8 mouse cellular contexts compared by ENCODE assay signal in genomic region chr12:80197343-80197742, GRCm38 (mm10).
A peak's percentile ranks its signal among the peaks of the same experiment; 100 is the strongest.
DNase-seq lines count a peak whose midpoint lies in the region; ATAC-seq and TF ChIP-seq lines count a peak whose summit lies in the region.

No protein-coding gene starts in this region.

- TF ChIP-seq POLR2A in testis, adult 2 months (IDR thresholded peaks at IDR 0.05; ENCODE audit: control insufficient read depth, low read depth, low read length): no peak
- no peak for TF ChIP-seq POLR2A in cerebellum, adult 2 months (IDR thresholded peaks at IDR 0.05; ENCODE audit: borderline replicate concordance, insufficient read depth, low read length)

- WGBS in forebrain, postnatal 0 days: 74% methylated on average over 10 of the region's 10 CpGs
- 71% methylated on average over 10 of the region's 10 CpGs for WGBS in forebrain, embryonic 13.5 days
- WGBS in cerebellum, adult 2 months: 68% methylated on average over 10 of the region's 10 CpGs
- 74% methylated on average over 10 of the region's 10 CpGs for WGBS in lung, postnatal 0 days

- H3K27ac ChIP-seq in forebrain, postnatal 0 days (ENCODE audit: low read depth, low read length): no peak overlapping the region
- no peak overlapping the region for H3K27ac ChIP-seq in forebrain, embryonic 13.5 days
- H3K27ac ChIP-seq in testis, adult 2 months (ENCODE audit: control insufficient read depth, insufficient read depth, low read depth, low read length): no peak overlapping the region
- no peak overlapping the region for H3K27ac ChIP-seq in cerebellum, adult 2 months (ENCODE audit: insufficient read depth, low read length)
- no peak overlapping the region for H3K27ac ChIP-seq in lung, postnatal 0 days (ENCODE audit: low read length)

- no peak overlapping the region for H3K9ac ChIP-seq in forebrain, postnatal 0 days
- no peak overlapping the region for H3K9ac ChIP-seq in forebrain, embryonic 13.5 days
- no peak overlapping the region for H3K9ac ChIP-seq in lung, postnatal 0 days (replicated peaks; ENCODE audit: low read depth)

- peak; percentile 46 for DNase-seq in forebrain, postnatal 0 days
- no peak for DNase-seq in testis, postnatal 14 days (ENCODE audit: low spot score)
- DNase-seq in cerebellum, adult 2 months: peak; percentile 24 to 48
- DNase-seq in hindlimb bud, embryonic 11.5 days (ENCODE audit: extremely low spot score, low read depth, low spot score): peak; percentile 46
- peak; percentile 58 for DNase-seq in lung, postnatal 0 days (ENCODE audit: low spot score)
- DNase-seq in splenic B cell, adult 2 months (ENCODE audit: low read depth, low spot score): peak; percentile 77

- no peak for ATAC-seq in forebrain, postnatal 0 days
- ATAC-seq in forebrain, embryonic 13.5 days: no peak
- peak; percentile 28 for ATAC-seq in lung, postnatal 0 days

- no peaks in the 10 kb centered on the region for H3K27me3 ChIP-seq in forebrain, postnatal 0 days (ENCODE audit: insufficient read depth, low read length)
- no peaks in the 10 kb centered on the region for H3K27me3 ChIP-seq in forebrain, embryonic 13.5 days
- no peaks in the 10 kb centered on the region for H3K27me3 ChIP-seq in testis, adult 2 months (ENCODE audit: control insufficient read depth, insufficient read depth, low read length)
- H3K27me3 ChIP-seq in cerebellum, adult 2 months (ENCODE audit: control insufficient read depth, insufficient read depth, low read length): no peaks in the 10 kb centered on the region
- no peaks in the 10 kb centered on the region for H3K27me3 ChIP-seq in lung, postnatal 0 days (replicated peaks; ENCODE audit: insufficient read depth, low read length)
- no peaks in the 10 kb centered on the region for H3K27me3 ChIP-seq in splenic B cell, adult 2 months (ENCODE audit: control insufficient read depth, insufficient read depth, low read length, poor library complexity, severe bottlenecking)

- TF ChIP-seq CTCF in forebrain, postnatal 0 days (IDR thresholded peaks at IDR 0.05; ENCODE audit: low read depth): peak; percentile 74
- TF ChIP-seq CTCF in testis, adult 2 months (IDR thresholded peaks at IDR 0.05; ENCODE audit: control insufficient read depth, insufficient read depth, insufficient replicate concordance, low read depth, low read length): peak; percentile 86; the same call in 1 of the 2 replicates
- peak; percentile 78 for TF ChIP-seq CTCF in cerebellum, adult 2 months (IDR thresholded peaks at IDR 0.05; ENCODE audit: borderline replicate concordance, insufficient read depth, low read depth, low read length)
- TF ChIP-seq CTCF in lung, postnatal 0 days (IDR thresholded peaks at IDR 0.05): peak; percentile 85

- H3K4me2 ChIP-seq in forebrain, postnatal 0 days (ENCODE audit: low read depth): no peak overlapping the region
- H3K4me2 ChIP-seq in forebrain, embryonic 13.5 days: no peak overlapping the region
- no peak overlapping the region for H3K4me2 ChIP-seq in lung, postnatal 0 days (replicated peaks; ENCODE audit: low read depth, low read length)

- no peaks in the 10 kb centered on the region for H3K4me1 ChIP-seq in forebrain, postnatal 0 days (ENCODE audit: insufficient read depth)
- no peaks in the 10 kb centered on the region for H3K4me1 ChIP-seq in forebrain, embryonic 13.5 days
- no peaks in the 10 kb centered on the region for H3K4me1 ChIP-seq in testis, adult 2 months (ENCODE audit: control insufficient read depth, insufficient read depth, low read length)
- H3K4me1 ChIP-seq in cerebellum, adult 2 months (ENCODE audit: control insufficient read depth, insufficient read depth, low read length): no peaks in the 10 kb centered on the region
- H3K4me1 ChIP-seq in lung, postnatal 0 days (ENCODE audit: insufficient read depth, low read depth, low read length): no peaks in the 10 kb centered on the region

- no peak overlapping the region for H3K4me3 ChIP-seq in forebrain, postnatal 0 days (ENCODE audit: low read depth, low read length)
- no peak overlapping the region for H3K4me3 ChIP-seq in forebrain, embryonic 13.5 days
- no peak overlapping the region for H3K4me3 ChIP-seq in testis, adult 2 months (ENCODE audit: control insufficient read depth, low read depth, low read length)
- H3K4me3 ChIP-seq in cerebellum, adult 2 months (replicated peaks; ENCODE audit: insufficient read depth, low read depth, low read length): no peak overlapping the region
- H3K4me3 ChIP-seq in lung, postnatal 0 days (ENCODE audit: low read depth, low read length): no peak overlapping the region

- H3K9me3 ChIP-seq in forebrain, postnatal 0 days (ENCODE audit: low read length): no peaks in the 10 kb centered on the region
- no peaks in the 10 kb centered on the region for H3K9me3 ChIP-seq in forebrain, embryonic 13.5 days (replicated peaks)
- no peaks in the 10 kb centered on the region; the same call in 1 of the 2 replicates for H3K9me3 ChIP-seq in lung, postnatal 0 days (ENCODE audit: low read length)

- H3K36me3 ChIP-seq in forebrain, postnatal 0 days (ENCODE audit: insufficient read depth): peaks cover 9% of the 10 kb centered on the region
- peaks cover 17% of the 10 kb centered on the region; the same call in 1 of the 2 replicates for H3K36me3 ChIP-seq in forebrain, embryonic 13.5 days (ENCODE audit: poor library complexity, severe bottlenecking)
- no peaks in the 10 kb centered on the region for H3K36me3 ChIP-seq in testis, adult 2 months (ENCODE audit: control insufficient read depth, insufficient read depth, low read length)
- H3K36me3 ChIP-seq in lung, postnatal 0 days (ENCODE audit: insufficient read depth, low read length): peaks cover 27% of the 10 kb centered on the region
- H3K36me3 ChIP-seq in splenic B cell, adult 2 months (ENCODE audit: control insufficient read depth, insufficient read depth, low read length, poor library complexity, severe bottlenecking): no peaks in the 10 kb centered on the region

- TF ChIP-seq EP300 in lung, postnatal 0 days (IDR thresholded peaks at IDR 0.05): no peak
